Comparison of ENCODE assay signal across 8 mouse cellular contexts in the genomic region with DNA sequence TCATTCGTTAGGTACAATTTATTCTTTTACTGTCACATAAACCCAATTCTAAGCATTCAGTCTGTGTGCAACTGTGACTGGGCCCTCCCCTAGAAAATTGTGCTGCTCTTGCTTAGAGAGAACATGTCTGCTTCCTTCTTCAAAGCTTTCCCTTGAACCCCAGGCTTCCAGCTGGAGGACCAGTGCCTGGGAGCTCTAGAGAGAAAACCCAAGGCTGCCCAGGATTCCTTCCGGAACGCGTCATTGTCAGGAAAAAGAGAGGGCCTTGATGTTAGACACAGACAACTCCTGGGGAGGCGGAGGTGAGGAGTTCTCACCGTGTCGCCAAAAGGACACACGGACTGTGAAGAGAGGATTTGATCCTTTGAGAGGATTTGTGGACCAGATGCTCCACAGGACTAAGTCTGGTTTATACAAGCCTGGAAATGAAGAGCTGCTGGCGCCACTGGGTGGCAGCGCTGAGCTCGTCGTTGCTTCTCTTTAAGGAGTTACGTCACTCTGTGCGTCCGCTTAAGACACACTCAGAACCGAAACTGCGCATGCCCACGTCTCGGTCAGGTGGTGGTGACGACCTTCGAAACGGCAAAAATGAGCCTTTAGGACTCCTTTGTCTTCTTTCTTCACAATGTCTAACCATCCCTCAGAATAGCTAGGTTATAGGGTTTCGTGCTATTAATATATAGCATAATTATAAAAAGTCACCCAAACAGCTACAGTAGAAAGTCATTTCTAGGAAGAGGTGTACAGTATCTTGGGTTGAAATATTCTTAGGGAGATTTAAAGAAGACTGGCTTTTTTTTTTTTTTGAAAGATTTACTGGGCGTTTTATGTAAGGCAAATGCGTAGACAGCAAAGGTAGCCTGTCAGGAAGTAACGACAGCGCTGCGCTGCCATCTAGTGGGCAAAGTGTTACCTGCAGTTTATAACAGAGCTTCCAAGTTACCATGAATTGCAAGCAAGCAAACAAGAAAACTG. TPM values are rescaled to one million over a fixed set of nuclear protein-coding genes. Genes with fewer than 3 reads are reported as not detected.
A peak's percentile ranks its signal among the peaks of the same experiment; 100 is the strongest.
DNase-seq lines count a peak whose midpoint lies in the region; ATAC-seq lines count a peak whose summit lies in the region.

No protein-coding gene starts in this region.

- no peaks in the 10 kb centered on the region for H3K9me3 ChIP-seq in hindbrain, embryonic 11.5 days (ENCODE audit: control insufficient read depth, low read length)

- H3K4me1 ChIP-seq in hindbrain, embryonic 11.5 days (replicated peaks; ENCODE audit: control insufficient read depth, insufficient read depth, low read length): no peaks in the 10 kb centered on the region; the same call in 1 of the 2 replicates

- 9% methylated on average over 28 of the region's 28 CpGs for WGBS in hindbrain, embryonic 11.5 days

- peak; percentile 91 for ATAC-seq in hindbrain, embryonic 11.5 days (ENCODE audit: low FRiP score)

- H3K4me3 ChIP-seq in hindbrain, embryonic 11.5 days (ENCODE audit: low read depth, low read length): peak overlapping the region; percentile 6

- H3K9ac ChIP-seq in hindbrain, embryonic 11.5 days (ENCODE audit: low read depth, low read length): peak overlapping the region; percentile 40; the same call in 1 of the 2 replicates

- H3K27ac ChIP-seq in hindbrain, embryonic 11.5 days (ENCODE audit: low read depth, low read length): peak overlapping the region; percentile 58

- H3K27me3 ChIP-seq in hindbrain, embryonic 11.5 days (ENCODE audit: control insufficient read depth, insufficient read depth, low read length): no peaks in the 10 kb centered on the region

- peak overlapping the region; percentile 1; the same call in 1 of the 2 replicates for H3K4me2 ChIP-seq in hindbrain, embryonic 11.5 days (replicated peaks; ENCODE audit: low read depth, low read length)

- DNase-seq in Muller cell, postnatal 12 days (ENCODE audit: inconsistent ontology term): peak; percentile 95
- DNase-seq in cerebellum, adult 9-11 months: peak; percentile 95
- peak; percentile 93 to 97 for DNase-seq in frontal cortex, adult 2 months (ENCODE audit: extremely low spot score in 1 of 2, low spot score in 1 of 2)
- peak; percentile 98 for DNase-seq in hindbrain, embryonic 11.5 days (ENCODE audit: low spot score)
- DNase-seq in layer of hippocampus, postnatal 10 days (ENCODE audit: low spot score in 2 of 2): peak; percentile 93 to 94
- peak; percentile 97 for DNase-seq in lung, postnatal 10 days
- DNase-seq in ovary, postnatal 36 days (ENCODE audit: low spot score): peak; percentile 90
- peak; percentile 91 for DNase-seq in thymus, postnatal 25 days

- no peaks in the 10 kb centered on the region for H3K36me3 ChIP-seq in hindbrain, embryonic 11.5 days (ENCODE audit: control insufficient read depth, insufficient read depth, low read length)

RNA-seq across cellular contexts. Expression of a gene that starts 45.9 kb away (rescaled TPM):
- polyA plus RNA-seq in frontal cortex, adult 2 months (2012; rRNA removed): 18.6 and 19.1 TPM in 2 replicates
- polyA plus RNA-seq in hindbrain, embryonic 11.5 days (2014; fragmentation: Nextera tagmentation; extraction: Ambion mirVana): 12.0 and 13.7 TPM in 2 replicates
- 10 to 100 TPM; 30.7 to 32.6 TPM for total RNA-seq in layer of hippocampus, postnatal 10 days (2021)

Comparison
In these comparisons a context has a peak if more than half of its experiments do, and no peak if none do; other contexts are left out.
1. Peak in every context shown above with its lines: DNase-seq, ATAC-seq, H3K4me3 ChIP-seq and H3K27ac ChIP-seq.